In genomic region chr10:67858878-67859277, GRCm38 (mm10) we compare ENCODE assay signal across 8 mouse cellular contexts. TPM values are rescaled to one million over a fixed set of nuclear protein-coding genes. Genes with fewer than 3 reads are reported as not detected.
A peak's percentile ranks its signal among the peaks of the same experiment; 100 is the strongest.
DNase-seq lines count a peak whose midpoint lies in the region; ATAC-seq lines count a peak whose summit lies in the region.

No protein-coding gene starts in this region.

- H3K4me2 ChIP-seq in heart, embryonic 12.5 days = no peak overlapping the region
- H3K4me2 ChIP-seq in intestine, embryonic 16.5 days (ENCODE audit: low read depth, low read length) = no peak overlapping the region

- DNase-seq in heart, adult 18-20 months = peak; percentile 62 to 86
- DNase-seq in cerebellum, postnatal 10 days = peak; percentile 86 to 92
- peak; percentile 75 for DNase-seq in gastrocnemius, adult 18-20 months (ENCODE audit: low spot score)
- DNase-seq in limb, embryonic 10.5 days (ENCODE audit: low spot score) = peak; percentile 82
- DNase-seq in spleen, postnatal 14 days (ENCODE audit: low spot score in 2 of 2) = peak; percentile 28 to 55

- no peak for ATAC-seq in heart, embryonic 12.5 days (ENCODE audit: insufficient number of reproducible peaks, low FRiP score)
- peak; percentile 33; the same call in 1 of the 2 replicates for ATAC-seq in intestine, embryonic 16.5 days
- peak; percentile 60; the same call in 1 of the 2 replicates for ATAC-seq in monocyte, adult 5-6 weeks (replicated peaks; ENCODE audit: insufficient number of reproducible peaks, low FRiP score, low TSS enrichment, poor library complexity, severe bottlenecking)

- no peaks in the 10 kb centered on the region for H3K36me3 ChIP-seq in heart, embryonic 12.5 days
- no peaks in the 10 kb centered on the region for H3K36me3 ChIP-seq in intestine, embryonic 16.5 days (ENCODE audit: control insufficient read depth, insufficient read depth, low read length)
- no peaks in the 10 kb centered on the region for H3K36me3 ChIP-seq in limb, embryonic 10.5 days

- no peak overlapping the region for H3K9ac ChIP-seq in heart, embryonic 12.5 days
- H3K9ac ChIP-seq in intestine, embryonic 16.5 days (ENCODE audit: low read depth, low read length) = no peak overlapping the region

- H3K9me3 ChIP-seq in heart, embryonic 12.5 days (replicated peaks) = no peaks in the 10 kb centered on the region
- no peaks in the 10 kb centered on the region for H3K9me3 ChIP-seq in intestine, embryonic 16.5 days (ENCODE audit: control insufficient read depth, low read length)
- no peaks in the 10 kb centered on the region for H3K9me3 ChIP-seq in limb, embryonic 10.5 days (replicated peaks)

- H3K27me3 ChIP-seq in heart, embryonic 12.5 days (replicated peaks) = no peaks in the 10 kb centered on the region
- no peaks in the 10 kb centered on the region for H3K27me3 ChIP-seq in intestine, embryonic 16.5 days (replicated peaks; ENCODE audit: control insufficient read depth, insufficient read depth, low read length)
- no peaks in the 10 kb centered on the region for H3K27me3 ChIP-seq in limb, embryonic 10.5 days (ENCODE audit: low read depth, poor library complexity, severe bottlenecking)

- WGBS in heart, embryonic 12.5 days = 22% methylated on average over 8 of the region's 8 CpGs
- 15% methylated on average over 8 of the region's 8 CpGs for WGBS in intestine, embryonic 16.5 days
- WGBS in limb, embryonic 10.5 days = 21% methylated on average over 8 of the region's 8 CpGs

- no peak overlapping the region for H3K27ac ChIP-seq in heart, embryonic 12.5 days (ENCODE audit: poor library complexity, severe bottlenecking)
- H3K27ac ChIP-seq in intestine, embryonic 16.5 days (ENCODE audit: low read length) = no peak overlapping the region
- no peak overlapping the region for H3K27ac ChIP-seq in limb, embryonic 10.5 days

- 0 out of 2 replicates have a peak, but pooled peaks cover 7% of the 10 kb centered on the region for H3K4me1 ChIP-seq in heart, embryonic 12.5 days (replicated peaks)
- no peaks in the 10 kb centered on the region for H3K4me1 ChIP-seq in intestine, embryonic 16.5 days (ENCODE audit: control insufficient read depth, insufficient read depth, low read length)
- H3K4me1 ChIP-seq in limb, embryonic 10.5 days = no peaks in the 10 kb centered on the region

- no peak overlapping the region for H3K4me3 ChIP-seq in heart, embryonic 12.5 days
- no peak overlapping the region for H3K4me3 ChIP-seq in intestine, embryonic 16.5 days (ENCODE audit: low read length)
- H3K4me3 ChIP-seq in limb, embryonic 10.5 days = no peak overlapping the region

RNA-seq across cellular contexts. Expression of gene Zfp365, which starts 53.6 kb away (rescaled TPM):
- under 1 TPM; 0.23 to 0.37 TPM for total RNA-seq in heart, adult 18-20 months (2021)
- polyA plus RNA-seq in heart, embryonic 12.5 days (2016; fragmentation: Nextera tagmentation; extraction: Ambion mirVana) = 0.63 and 0.95 TPM in 2 replicates
- total RNA-seq in gastrocnemius, adult 18-20 months (2021) = under 1 TPM; 0.31 to 0.32 TPM
- 0.70 and 0.71 TPM in 2 replicates for polyA plus RNA-seq in intestine, embryonic 16.5 days (2015; fragmentation: Nextera tagmentation; extraction: Ambion mirVana)
- polyA plus RNA-seq in limb, embryonic 10.5 days (2016; fragmentation: Nextera tagmentation; extraction: Ambion mirVana) = 1.2 and 1.9 TPM in 2 replicates
- 0.29 to 0.48 TPM in 2 of 3 replicates, not detected in the other for total RNA-seq in monocyte, adult 5-6 weeks (2017)
